Mouse (Mus musculus) gastrocnemius, postnatal 14 days (tissue): ENCODE measurements around the gene Olfr1443. TPM values are rescaled to one million over a fixed set of nuclear protein-coding genes. Genes with fewer than 3 reads are reported as not detected.
"Not testable (repeated sequence)": the region's sequence is repeated elsewhere in the genome, so short reads cannot be mapped to it uniquely, and the experiment has no call there.

Experiments used
- DNase-seq: peaks from one replicate; pipeline ENCODE4 v3.0.0; 2021; ENCODE audit warnings: mixed read lengths
- intact Hi-C: fragments of 180-260 bp; cut with DNase I; formaldehyde crosslinking; loops from one replicate; pipeline ENCODE4 v1.15.1; 2025; ENCODE audit warnings: low total_unique reads
- long read RNA-seq, 2 experiments: library from polyadenylated mRNA; stranded (forward); transcript quantifications; one replicate each; pipeline ENCODE4 v2.0.0; 2021
- total RNA-seq, 2 experiments: library from RNA; stranded (reverse); gene quantifications; 2 replicates each; pipeline ENCODE4 v1.2.3; 2021

Gene Olfr1443
- total RNA-seq = not detected
- long read RNA-seq, experiment 1 = 0 reads
- long read RNA-seq, experiment 2 = 0 reads

- no peak for DNase-seq
- intact Hi-C loops = no loop called here
Measured at GRCm38 (mm10) chr19:12677812-12678211, at the start of gene Olfr1443. Gene Olfr1443 (plus strand): TSS chr19:12678112.

DNA sequence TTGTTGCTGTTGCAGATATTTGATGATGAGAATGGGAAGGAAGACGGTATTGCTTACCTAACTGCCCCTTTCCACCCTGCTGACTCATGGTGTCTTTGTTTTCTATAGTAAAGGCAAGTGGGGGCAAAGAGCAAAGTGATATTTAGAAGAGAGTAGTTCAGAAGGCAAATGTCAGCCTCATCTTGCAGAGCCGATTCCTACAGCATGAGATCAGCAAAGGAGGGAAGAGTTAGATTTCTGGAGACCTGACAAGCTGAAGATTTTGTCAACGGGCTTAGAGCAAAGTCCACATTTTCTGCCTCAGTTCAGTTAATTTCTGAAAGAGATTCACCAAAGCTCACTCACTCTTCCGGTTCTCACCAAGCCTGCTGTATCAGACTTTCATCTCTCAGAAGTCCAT, 44.7 kb upstream of the Olfr1443 start, which contains the start of gene Glyat:
Glyat (plus strand) TSS at position 133 of the 400 bp plus-strand sequence.
- no peak for DNase-seq
- intact Hi-C loops = no loop called here

DNA sequence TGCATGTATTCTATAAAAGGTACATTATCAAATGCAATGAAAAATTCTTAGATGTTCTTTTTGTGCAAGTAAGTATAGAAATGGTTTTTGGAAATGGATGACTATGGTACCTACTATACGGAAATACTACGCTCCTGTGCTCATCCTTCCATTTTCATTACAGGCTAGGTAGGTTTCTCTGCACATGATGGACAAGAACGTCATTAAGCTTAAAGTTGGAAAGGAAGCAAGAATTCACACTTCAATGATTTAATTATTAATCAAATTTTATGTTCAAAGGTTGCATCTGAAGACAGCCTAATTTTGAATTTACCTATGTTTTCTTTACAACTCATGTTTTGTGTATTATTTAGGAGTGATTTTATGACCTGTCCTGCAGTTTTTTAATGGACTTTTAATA, 43.7 kb upstream of the Olfr1443 start:
- intact Hi-C loops = no loop called here
- DNase-seq = no peak

- intact Hi-C loops = no loop called here
Measured at GRCm38 (mm10) chr19:12634963-12635362, 42.9 kb upstream of the Olfr1443 start.

GRCm38 (mm10) chr19:12636863-12637262, 41.0 kb upstream of the Olfr1443 start:
- no peak for DNase-seq
- intact Hi-C loops = no loop called here

More at GRCm38 (mm10) chr19:12634963-12635362, 42.9 kb upstream of the Olfr1443 start:
- DNase-seq = no peak

DNA sequence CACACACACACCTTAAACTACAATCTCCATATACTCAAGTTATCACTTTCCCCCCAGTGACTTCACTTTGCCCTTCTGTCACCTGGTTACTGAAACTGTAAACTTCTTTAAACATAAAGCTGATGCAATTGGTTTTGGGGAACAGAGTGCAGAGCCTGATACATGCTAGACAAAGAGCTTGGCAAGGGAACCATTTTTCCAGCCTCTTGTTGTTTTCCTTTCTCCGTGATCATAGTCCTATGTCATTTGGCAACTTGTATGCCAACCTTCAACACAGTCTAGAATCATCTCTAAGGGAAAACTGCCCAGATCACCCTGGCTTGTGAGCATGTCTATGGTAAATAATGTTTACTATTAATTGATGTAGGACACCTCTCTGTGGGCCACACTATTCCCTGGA, 39.9 kb upstream of the Olfr1443 start:
- DNase-seq = no peak
- intact Hi-C loops = no loop called here

- DNase-seq = no peak
- intact Hi-C loops = no loop called here
Measured at GRCm38 (mm10) chr19:12649511-12649910, 28.4 kb upstream of the Olfr1443 start.

- no peak for DNase-seq
- intact Hi-C loops = no loop called here
Measured at GRCm38 (mm10) chr19:12666156-12666555, 11.8 kb upstream of the Olfr1443 start.

DNA sequence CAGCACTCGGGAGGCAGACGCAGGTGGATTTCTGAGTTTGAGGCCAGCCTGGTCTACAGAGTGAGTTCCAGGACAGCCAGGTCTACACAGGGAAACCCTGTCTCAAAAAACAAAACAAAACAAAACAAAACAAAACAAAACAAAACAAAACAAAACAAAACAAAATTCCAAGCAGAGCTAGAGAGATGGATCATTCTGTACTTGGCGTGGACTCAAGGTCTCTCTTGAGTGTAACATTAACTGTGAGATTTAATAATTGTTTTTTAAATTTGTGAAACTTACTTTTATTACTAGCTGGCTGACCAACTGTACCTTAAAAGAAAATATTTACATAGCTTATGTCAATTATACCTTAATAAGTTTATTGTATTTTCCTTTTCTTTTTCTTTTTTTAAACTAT, 9.3 kb upstream of the Olfr1443 start:
- intact Hi-C loops, DNase-seq: not testable (repeated sequence)

DNA sequence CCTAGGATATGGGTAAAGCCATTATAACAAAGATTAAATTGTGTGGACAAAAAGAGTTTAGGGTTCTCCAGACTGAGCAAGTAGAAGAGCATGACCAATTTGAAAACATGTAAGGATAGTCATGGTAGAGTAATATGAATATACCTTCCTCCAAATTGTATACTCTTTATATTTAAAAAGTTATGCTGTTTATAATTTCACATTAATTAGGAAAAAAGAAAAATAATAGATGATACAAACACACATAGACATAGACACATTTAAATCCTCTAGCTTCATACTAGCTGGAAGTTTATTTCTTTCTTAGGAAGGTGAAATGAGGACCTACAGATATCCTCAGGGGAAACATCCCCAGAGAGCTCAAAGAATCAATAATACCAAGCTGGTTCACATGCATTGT, 7.8 kb upstream of the Olfr1443 start, which contains the start of gene Olfr1442:
Olfr1442 (plus strand) TSS at position 301 of the 400 bp plus-strand sequence.
- no peak for DNase-seq
- intact Hi-C loops = no loop called here

DNA sequence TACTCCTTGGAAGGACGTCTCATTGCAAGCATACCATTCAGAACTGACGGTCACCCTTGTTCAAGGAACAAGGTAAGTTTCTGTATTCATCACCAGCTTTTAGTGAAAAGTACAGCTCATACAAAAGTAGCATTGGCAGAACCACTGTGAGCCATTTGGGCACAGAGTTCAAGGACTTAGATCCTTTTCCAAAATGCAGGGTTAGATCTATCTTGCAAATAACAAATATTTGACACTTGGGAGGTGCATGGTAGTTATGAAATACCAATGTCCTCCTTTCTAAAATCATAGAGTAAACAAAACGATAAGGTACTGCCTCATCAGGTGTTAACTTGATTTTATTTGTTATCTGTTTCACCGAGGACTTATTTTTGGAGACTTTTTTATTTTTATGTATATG, 6.9 kb upstream of the Olfr1443 start:
- intact Hi-C loops = no loop called here
- no peak for DNase-seq

DNA sequence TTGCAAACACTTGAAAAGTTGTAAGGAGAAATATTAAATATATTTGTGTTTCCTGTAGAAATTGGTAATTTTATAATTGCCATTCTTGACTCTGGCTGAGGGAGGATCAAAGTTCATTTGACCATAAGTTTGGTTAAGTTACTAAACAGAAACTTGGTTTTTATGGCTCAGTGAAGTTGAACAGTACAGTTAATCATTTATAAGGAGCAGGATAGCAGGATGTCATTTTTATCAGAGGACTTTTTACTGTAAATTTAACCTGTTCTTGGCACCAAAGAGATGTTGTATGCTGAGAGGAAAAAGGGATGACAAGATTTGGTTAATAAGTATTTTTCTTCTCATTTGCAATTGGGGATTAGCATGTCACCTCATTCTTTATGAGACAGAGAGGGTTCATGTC, 6.7 kb downstream of the Olfr1443 start:
- intact Hi-C loops = no loop called here
- no peak for DNase-seq

DNA sequence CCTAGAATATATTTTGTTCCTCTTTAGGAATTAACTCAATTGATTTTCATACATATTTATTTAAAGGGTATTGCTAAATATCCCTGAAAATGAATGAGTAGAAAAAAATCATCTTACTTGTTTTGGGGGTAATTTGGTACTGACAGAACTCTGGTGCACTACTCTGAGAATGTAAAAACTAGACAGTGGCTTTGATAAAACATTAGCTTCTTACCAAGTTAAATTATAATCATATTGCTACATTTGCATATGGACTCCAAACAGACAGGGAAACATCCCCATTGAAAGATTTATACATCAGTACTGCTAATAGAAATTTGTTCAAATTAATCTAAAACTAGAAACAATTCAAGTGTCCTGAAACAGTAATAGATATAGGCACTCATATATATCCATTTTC, 7.3 kb downstream of the Olfr1443 start:
- intact Hi-C loops = no loop called here
- no peak for DNase-seq

- DNase-seq = no peak
- intact Hi-C loops = no loop called here
Measured at GRCm38 (mm10) chr19:12695590-12695989, 17.7 kb downstream of the Olfr1443 start, which contains the start of gene Keg1. Gene Keg1 (plus strand): TSS chr19:12695786.

DNA sequence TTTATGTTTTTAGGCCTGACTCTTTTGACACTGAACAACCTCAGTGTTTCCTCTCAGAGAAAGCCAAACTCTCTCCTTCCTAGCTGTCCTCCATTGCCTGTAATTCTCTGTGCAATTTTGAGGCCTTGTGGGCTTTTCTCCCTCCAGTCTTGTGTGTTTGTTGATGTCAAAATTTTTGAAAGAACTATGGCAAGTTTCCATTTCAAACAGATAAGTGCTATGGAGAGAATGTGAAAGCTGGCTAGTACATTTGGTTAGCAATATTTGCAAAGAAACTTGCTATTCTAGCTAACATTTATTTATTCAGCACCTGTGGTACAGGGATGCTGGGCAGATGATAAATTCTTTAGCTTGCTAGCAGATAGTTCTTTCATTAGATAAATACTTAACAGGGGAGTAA, 18.3 kb downstream of the Olfr1443 start:
- DNase-seq = no peak
- intact Hi-C loops = no loop called here

- no peak for DNase-seq
- intact Hi-C loops = no loop called here
Measured at GRCm38 (mm10) chr19:12708458-12708857, 30.5 kb downstream of the Olfr1443 start.

DNA sequence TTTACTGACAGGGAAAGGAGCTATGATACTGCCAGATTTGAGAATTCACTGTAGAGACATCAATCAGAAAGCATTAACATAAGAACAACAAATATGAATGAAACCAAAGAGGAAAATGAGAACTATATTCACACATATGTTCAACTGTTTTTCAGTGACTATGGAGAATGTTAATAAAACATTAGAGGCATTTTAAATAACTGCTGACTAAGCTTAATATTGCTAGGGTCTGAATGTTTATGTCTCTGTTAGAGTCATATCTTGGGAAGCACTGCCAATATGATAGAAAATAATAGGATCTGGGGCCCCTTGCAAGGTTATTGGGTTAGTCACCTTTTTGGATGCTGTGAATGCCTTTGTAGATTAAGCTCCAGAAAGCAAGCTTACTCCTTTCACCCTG, 31.1 kb downstream of the Olfr1443 start:
- DNase-seq = no peak

DNA sequence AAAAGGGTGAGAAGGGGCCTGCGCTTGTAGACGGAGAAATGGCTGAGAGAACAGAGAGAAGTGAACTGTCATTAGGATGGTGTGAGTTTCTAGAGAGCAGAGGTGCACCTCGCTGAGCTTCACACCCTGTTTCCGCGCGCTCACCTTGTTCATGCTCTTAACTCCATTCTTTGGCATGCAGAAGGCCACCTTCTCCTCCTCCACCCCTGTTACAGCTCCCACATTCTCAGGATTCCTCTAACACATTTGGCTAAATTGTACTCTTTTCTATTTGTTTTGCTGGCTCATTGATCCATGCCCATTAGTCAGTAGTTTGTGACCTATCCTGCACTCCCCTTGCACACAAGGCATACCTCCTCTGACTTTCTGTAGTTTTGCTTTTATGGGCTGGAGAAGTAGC, 41.3 kb downstream of the Olfr1443 start:
- intact Hi-C loops = no loop called here
- no peak for DNase-seq

More for the DNA sequence above, 31.1 kb downstream of the Olfr1443 start:
- intact Hi-C loops = no loop called here

DNA sequence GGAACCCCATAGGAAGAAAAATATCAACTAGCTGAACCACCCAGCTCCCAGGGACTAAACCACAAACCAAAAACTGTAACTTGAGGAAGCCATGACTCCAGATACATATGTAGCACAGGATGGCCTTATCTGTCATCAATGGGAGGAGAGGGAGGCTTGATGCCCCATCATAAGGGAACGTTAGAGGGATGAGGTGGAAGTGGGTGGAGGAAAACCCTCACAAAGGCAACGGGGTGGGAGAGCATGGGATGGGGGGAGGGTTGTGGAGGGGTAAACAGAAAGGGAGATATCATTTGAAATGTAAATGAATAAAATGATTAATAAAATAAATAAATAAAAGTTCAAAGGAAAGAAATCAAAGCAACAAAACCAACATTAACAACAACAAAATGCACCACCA, 42.6 kb downstream of the Olfr1443 start:
- DNase-seq = no peak
- intact Hi-C loops = loop anchor here (10.0 kb wide), 1 partner anchor 84 kb away; no protein-coding TSS in a partner anchor

GRCm38 (mm10) chr19:12720919-12721318, 43.0 kb downstream of the Olfr1443 start:
- not testable (repeated sequence) for DNase-seq
- intact Hi-C loops = loop anchor here (10.0 kb wide), 1 partner anchor 84 kb away; no protein-coding TSS in a partner anchor

DNA sequence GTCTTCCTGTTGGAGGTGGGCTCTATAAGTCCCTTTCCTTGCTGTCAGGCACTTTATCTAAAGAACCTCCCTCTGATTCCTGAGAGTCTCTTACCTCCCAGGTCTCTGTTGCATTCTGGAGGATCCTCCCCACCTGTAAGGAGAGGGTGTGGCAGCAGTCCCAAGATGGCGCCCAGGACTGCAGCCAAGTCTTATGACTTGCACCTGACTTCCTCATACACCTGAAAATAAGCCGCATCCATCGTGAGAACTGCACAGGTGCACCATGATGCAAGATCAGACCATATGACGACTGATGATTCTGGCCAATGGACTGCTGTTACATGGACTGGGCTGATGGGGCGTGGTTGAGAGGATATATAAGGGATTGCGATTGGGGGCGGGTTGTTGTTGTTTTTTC, 43.7 kb downstream of the Olfr1443 start:
- not testable (repeated sequence) for DNase-seq
- intact Hi-C loops = loop anchor here (10.0 kb wide), 1 partner anchor 83 kb away; no protein-coding TSS in a partner anchor

DNA sequence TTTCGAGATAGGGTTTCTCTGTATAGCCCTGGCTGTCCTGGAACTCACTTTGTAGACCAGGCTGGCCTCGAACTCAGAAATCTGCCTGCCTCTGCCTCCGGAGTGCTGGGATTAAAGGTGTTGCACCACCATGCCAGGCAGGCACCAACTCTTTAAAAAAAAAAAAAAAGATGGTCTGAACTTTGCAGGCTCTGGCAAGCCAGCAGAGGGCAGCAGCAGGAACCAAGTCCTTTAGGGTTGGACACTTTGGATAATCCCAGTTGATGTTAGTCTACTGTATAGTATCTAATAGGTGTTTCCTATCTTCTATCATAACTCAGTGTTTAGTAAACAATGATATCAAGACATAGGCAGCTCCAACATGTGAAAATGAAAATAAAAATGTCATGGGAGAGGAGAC, 44.4 kb downstream of the Olfr1443 start:
- DNase-seq = peak; percentile 49
- intact Hi-C loops = loop anchor here (10.0 kb wide), 1 partner anchor 82 kb away; no protein-coding TSS in a partner anchor
